Mouse (Mus musculus) monocyte, adult 2 months (primary cell): ENCODE data around the gene Foxd3.

ENCODE experiments used
- DNase-seq, 2 experiments: peaks; one replicate each; pipeline ENCODE4 v3.0.0; 2022; ENCODE audit warnings: low spot score in 2 of 2, low read depth in 1 of 2

Foxd3 gene

DNA sequence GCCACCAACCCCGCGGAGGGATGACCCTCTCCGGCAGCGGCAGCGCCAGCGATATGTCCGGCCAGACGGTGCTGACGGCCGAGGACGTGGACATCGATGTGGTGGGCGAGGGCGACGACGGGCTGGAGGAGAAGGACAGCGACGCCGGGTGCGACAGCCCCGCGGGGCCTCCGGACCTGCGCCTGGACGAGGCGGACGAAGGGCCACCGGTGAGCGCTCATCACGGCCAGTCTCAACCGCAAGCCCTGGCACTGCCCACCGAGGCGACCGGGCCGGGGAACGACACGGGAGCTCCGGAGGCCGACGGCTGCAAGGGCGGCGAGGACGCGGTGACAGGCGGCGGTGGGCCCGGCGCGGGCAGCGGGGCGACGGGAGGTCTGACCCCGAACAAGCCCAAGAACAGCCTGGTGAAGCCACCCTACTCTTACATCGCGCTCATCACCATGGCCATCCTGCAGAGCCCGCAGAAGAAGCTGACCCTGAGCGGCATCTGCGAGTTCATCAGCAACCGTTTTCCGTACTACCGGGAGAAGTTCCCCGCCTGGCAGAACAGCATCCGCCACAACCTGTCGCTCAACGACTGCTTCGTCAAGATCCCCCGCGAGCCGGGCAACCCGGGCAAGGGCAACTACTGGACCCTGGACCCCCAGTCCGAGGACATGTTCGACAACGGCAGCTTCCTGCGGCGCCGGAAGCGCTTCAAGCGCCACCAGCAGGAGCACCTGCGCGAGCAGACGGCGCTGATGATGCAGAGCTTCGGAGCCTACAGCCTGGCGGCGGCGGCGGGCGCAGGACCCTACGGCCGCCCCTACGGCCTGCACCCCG is 718 bp downstream of the Foxd3 start:
- DNase-seq, result no peak

DNA sequence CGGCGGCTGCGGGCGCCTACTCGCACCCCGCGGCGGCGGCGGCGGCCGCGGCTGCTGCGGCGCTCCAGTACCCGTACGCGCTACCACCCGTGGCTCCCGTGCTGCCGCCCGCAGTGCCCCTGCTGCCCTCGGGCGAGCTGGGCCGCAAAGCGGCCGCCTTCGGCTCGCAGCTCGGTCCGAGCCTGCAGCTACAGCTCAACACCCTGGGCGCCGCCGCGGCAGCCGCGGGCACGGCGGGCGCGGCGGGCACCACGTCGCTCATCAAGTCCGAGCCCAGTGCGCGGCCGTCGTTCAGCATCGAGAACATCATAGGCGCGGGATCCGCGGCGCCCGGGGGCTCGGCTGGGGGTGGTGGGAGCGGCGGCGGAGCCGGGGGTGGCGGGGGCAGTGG is 1.3 kb downstream of the Foxd3 start:
- DNase-seq, result no peak

DNA sequence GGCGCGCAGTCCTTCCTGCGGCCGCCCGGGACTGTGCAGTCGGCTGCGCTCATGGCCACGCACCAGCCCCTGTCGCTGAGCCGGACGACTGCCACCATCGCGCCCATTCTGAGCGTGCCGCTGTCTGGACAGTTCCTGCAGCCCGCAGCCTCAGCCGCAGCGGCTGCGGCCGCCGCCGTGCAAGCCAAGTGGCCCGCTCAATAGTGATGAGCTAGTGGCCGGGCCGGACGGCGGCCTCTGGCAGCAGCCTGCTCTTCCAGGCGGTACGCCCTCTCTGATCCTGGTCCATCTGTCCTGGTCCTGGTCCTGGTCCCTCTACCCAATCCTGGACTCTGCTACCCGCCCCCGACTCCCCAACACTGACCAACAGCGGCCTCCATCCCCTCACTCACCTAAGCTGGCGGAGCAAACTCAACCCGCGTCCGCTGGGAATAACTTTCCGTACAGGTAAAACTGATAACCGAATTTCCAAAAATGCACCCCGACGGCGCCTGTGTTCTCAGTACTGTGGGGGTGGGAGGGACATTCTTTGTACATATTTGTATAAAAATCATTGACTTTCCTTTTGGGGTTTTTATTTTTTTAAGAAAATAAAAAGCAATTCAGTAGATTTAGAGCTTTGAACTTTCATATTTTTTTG is 1.9 kb downstream of the Foxd3 start:
- no peak for DNase-seq

DNA sequence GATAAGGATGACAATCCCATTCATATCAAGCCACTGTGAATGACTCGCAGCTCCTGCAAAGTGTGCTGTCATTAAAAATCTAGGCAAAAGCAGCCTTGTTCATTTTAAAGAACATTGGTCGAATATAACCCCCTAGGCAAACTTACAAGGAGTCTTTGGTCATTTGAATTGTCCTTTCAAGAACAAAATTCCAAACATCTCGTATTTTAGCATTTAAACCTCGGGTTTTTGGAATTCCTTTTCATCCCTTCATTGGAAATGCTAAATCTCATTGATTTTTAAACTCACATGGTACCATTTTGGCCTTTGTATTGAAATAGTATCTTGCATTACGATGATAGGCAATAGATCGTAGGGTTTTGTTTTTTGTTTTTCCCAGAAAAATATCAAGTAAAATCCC is 2.8 kb downstream of the Foxd3 start:
- no peak for DNase-seq

DNA sequence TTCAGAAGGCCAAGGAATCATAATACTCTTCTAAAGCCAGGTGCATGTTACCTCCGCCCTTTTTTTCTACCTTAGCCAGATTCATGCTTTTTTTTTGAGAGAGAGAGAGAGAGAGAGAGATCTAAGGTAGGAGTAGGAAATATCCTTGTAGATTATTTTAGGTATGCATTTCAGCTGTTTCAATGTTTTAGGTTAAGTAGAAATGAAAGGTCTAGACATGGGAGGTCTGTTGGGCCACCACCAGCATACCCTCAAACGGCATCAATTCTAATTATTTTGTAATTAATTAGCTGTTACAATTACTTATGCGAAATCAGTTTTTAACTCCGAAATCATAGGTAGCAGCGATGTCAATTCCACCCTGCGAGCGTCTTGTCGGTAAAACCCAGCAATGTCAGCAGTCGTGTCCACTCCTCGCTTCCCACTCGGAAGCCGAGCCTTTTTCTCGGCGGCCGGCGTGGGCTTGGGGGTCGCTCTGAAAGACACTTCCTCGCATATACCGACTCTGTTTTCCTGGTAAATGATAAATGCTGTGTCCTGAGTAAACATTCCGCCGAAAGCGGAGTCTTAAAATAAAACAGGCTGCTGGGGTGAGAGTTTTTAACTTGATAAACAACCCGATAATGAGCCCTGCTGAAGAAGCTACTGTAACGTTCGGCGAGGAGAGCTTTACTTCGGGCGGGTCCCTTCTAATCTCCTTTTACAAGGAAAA is 3.4 kb downstream of the Foxd3 start:
- DNase-seq, result no peak

DNA sequence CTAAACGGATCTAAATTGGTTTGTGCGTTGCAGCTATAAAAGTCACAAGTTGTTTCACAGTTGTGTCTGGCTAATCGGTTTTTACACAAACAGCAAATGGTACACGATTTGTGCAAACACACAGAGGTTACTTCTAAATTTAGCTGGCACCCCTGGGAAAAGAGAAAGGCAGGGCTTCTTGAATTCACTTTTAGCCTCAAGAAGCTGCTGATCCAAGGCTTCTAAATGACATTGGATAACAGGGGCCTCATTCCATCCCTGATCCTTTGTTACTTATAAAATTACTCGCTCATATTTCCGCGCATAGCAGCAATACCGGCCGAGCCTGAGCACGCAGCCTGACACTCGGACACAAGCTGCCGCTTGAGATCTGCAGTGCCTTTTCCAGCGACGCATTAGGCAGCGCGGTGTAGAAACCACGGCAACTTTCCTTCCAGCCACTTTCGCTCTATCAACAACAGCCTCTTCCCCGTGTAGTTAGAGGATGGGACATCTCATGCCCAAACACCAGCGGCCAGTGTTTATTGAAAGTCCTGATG is 4.0 kb downstream of the Foxd3 start:
- DNase-seq, result no peak

DNA sequence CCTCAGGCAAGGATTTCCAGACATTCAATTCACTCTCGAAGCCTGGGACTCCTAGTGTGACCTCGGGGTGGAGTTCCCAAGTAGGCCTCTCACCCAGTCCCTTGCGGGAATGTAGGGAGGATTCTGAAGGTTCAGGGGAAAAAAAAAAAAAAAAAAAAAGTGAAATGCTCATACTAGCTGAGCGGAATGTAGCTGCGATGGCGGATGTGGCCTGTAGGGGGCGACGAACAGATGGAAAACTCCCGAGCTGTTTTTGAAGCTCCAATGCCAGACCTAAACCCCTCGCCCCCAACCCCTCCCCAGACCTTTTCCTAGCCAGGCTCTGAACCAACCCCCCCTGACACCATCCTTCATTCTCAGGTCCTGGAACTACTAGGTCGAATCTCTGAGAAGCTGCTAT is 4.9 kb downstream of the Foxd3 start:
- no peak for DNase-seq

DNA sequence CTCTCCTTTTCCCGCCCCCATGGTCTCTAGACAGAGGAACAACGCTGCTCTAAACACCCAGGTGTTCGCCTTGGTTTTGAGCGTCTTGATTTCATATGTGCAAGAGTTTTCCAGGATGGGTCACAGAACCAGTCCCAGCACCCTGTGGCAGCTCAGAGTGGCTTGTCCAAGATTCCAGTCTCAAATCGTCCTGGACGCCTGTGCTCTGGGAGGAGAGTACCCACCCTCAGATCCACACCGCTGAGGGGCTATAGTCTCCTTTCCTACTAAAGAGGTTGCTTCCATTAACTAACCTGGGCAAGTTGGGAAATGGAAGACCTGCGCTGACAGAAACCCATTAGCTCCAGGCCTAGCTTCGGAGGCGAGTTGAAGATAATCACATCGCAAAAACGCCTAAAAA is 5.9 kb downstream of the Foxd3 start:
- no peak for DNase-seq

DNA sequence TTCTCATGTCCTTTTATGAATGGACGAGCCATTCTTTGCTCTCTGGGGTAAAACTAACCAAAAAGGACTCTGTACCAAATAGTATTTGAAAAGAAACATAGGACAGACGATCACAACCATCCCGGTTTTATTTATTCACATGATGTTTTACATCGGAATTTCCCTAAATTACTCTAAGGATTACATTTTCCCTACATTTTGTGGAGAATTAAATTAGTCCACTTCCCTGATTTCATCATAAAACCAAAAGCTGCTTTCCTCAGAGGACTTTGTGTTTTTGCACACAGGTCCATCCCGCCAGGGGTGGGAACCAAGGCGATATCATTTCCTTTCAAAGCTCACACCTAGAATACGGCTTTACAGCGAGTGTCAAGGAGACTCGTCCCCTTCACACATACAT is 6.3 kb downstream of the Foxd3 start:
- no peak for DNase-seq

DNA sequence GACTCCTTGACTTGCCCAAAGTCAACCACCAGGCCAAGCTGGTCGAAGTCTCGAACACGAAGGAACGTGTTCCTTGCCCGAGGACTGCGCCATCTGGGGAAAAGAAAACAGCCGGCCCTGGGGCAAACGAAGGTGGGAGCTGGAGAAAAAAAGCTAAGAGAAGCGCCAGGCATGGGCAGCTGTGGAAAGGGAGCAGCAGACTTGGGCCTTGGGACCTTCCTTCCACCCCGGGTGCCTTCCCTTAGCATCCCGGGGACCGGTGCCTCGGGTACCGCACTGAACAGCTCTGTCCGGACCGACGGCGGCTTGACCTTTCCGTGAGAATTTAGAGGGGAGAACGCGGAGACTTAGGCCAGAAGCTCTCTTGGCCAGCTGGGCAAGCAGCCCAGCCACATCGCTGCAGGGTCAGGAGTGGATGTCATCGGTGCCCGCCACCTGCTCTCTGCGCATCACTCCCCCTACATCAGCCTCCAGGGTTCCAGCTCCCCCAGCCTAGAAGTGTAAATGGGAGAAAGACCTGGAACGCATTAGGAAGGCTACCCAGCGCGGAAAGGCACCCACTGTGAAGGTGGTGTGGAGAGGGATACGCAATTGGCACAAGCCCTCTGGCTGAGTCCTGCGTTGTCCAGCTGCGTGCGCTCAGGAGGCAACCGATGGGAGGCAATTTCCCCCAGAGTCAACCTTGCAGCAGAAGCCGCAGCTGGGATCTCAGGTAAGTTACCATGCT is 6.9 kb downstream of the Foxd3 start:
- no peak for DNase-seq

DNA sequence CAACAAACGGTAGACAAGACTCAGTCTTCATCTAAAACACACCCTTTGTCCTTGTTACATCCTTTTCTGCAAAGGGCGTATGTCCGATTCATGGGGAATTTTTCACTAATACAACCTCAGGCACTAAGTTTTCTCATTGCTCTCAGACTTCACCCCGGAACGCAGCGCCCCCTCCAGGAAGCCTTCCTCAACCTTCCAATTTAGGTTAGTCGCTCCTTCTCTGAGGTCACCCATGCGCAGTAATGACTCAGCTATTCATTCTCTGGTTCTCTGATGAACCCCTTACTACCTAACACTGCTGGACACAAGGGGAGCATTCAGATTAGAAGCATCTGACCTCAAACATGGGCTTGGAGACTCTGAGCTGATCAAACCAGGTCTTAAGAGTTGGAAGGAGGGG is 7.6 kb downstream of the Foxd3 start:
- no peak for DNase-seq

DNA sequence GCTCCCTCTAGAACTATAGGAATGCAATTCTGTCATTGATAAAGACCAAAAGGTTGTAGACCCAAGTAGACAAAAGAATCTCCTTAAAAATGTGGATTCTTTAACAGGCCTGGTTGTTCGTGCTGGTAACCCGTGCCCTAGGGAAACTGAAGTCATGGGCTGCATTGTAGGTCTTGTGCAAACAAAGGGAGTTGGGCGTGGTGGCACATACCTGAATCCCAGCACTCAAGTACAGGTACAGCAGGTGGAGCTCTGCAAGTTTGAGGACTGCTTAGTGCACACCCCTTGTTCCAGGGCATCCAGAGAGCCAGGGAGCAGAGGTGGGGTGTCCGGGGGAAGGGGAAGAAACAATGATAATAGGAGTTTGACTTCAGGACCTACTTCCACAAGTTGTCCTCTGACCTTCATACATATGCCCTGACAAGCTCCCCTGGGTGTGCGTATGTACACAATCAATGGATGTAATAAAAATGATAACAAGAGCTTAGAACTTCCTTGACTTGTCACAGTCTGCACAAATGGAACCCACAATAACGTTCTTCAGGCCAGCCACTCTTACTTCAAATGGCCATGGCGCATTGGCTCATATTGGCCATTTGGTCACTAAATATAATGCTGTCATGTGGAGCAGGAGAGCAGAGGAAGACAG is 14.2 kb downstream of the Foxd3 start:
- no peak for DNase-seq

DNA sequence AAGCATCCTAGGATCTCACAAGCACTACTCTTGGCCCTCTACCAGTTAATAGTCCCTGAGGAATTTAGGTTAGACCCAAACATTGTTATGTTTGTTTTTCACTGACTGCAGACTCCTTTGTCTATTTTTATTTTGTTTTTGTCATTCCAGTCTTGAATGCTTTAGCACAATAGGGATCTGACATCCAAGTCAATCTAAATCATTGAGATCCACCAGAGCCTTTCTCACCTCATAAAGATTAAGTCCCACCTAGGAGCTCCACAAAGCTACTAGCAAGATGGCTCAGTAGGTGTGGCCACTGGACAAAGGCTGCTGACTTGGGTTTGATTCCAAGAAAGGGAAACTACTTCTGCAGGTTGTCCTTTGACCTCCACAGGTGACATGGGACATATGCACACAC is 19.1 kb downstream of the Foxd3 start:
- no peak for DNase-seq

DNA sequence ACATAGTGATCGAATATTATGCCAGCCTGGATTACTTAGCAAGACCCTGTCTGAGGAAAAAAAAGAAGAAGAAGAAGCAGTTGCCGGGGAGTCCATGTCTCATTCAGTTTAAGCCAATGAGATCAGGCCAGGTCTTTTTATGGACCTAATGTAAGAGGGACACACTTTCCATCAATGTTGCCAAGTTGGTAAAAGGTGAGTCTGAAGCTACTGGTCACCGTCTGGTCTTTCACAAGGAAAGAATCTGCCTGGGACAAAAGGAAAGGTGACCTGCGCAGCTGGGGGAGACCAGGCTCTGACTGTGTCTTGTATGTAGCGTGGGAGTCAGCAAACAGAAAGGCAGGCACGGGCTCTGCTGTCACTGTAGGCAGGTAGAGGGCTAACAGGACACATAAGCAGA is 27.8 kb downstream of the Foxd3 start:
- no peak for DNase-seq

DNA sequence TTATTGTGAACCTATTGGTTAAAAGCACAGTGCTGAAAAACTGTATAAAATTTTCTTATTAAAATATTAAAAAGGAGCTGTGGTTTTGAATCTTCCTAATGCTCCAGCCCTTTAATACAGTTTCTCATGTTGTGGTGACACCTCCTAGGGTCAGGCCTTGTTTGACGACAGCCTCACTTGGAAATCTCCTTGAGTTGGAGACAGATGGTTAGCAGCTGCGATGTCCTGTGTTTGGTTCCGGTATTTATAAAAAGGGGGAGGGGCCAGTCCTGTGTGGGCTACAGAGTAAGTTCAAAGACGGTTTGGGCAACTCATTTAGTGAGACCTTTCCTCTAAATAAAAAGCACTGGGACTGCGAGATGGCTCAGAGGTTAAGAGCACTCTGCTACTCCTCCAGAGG is 30.2 kb downstream of the Foxd3 start:
- DNase-seq, result no peak
